Mouse (Mus musculus) hematopoietic multipotent progenitor cell, adult 10-12 weeks (in vitro differentiated cells): ENCODE results near the gene Iffo2. TPM values are rescaled to one million over a fixed set of nuclear protein-coding genes. Genes with fewer than 3 reads are reported as not detected.

Experiments
- polyA plus RNA-seq: library from polyadenylated mRNA; stranded (reverse); fragments of >175 nt; gene quantifications from 2 replicates; pipeline ENCODE4 v1.2.3, GENCODE M21; 2012; ENCODE audit warnings: low replicate concordance

Iffo2 gene
- polyA plus RNA-seq, result 3.4 and 6.7 TPM in 2 replicates

GRCm38 (mm10) chr4:139530248-139530647 lies at the start of gene Iffo2:
Iffo2 (plus strand) TSS chr4:139530548.

GRCm38 (mm10) chr4:139602357-139603244 lies 72.3 kb downstream of the Iffo2 start, which contains the start of gene Gm21969:
Gm21969 (plus strand) TSS chr4:139603186.

GRCm38 (mm10) chr4:139622373-139623282 lies 92.3 kb downstream of the Iffo2 start, which contains the start of gene Aldh4a1:
Aldh4a1 (plus strand) TSS chr4:139622866.

GRCm38 (mm10) chr4:139653238-139653637 lies 122.9 kb downstream of the Iffo2 start, which contains the start of gene Tas1r2:
Tas1r2 (plus strand) TSS chr4:139653538.

Other genes with a start within 250 kb of the Iffo2 start
- 23.1 and 27.3 TPM in 2 replicates for gene Pqlc2, start 219.8 kb upstream of the Iffo2 start, polyA plus RNA-seq
- gene Akr7a5, start 219.8 kb upstream of the Iffo2 start, polyA plus RNA-seq, result 69.0 and 80.2 TPM in 2 replicates
- 25.0 and 44.5 TPM in 2 replicates for gene Mrto4, start 178.0 kb upstream of the Iffo2 start, polyA plus RNA-seq
- 3.6 and 10.7 TPM in 2 replicates for gene Emc1, start 178.0 kb upstream of the Iffo2 start, polyA plus RNA-seq
- gene Ubr4, start 177.9 kb upstream of the Iffo2 start, polyA plus RNA-seq, result 56.4 and 141 TPM in 2 replicates
- 0.07 TPM in 1 of 2 replicates, not detected in the other for gene Gm21969, start 72.6 kb downstream of the Iffo2 start, polyA plus RNA-seq
- 15.3 and 18.1 TPM in 2 replicates for gene Aldh4a1, start 92.3 kb downstream of the Iffo2 start, polyA plus RNA-seq
- not detected in 2 replicates for gene Tas1r2, start 123.0 kb downstream of the Iffo2 start, polyA plus RNA-seq